In the genomic region with DNA sequence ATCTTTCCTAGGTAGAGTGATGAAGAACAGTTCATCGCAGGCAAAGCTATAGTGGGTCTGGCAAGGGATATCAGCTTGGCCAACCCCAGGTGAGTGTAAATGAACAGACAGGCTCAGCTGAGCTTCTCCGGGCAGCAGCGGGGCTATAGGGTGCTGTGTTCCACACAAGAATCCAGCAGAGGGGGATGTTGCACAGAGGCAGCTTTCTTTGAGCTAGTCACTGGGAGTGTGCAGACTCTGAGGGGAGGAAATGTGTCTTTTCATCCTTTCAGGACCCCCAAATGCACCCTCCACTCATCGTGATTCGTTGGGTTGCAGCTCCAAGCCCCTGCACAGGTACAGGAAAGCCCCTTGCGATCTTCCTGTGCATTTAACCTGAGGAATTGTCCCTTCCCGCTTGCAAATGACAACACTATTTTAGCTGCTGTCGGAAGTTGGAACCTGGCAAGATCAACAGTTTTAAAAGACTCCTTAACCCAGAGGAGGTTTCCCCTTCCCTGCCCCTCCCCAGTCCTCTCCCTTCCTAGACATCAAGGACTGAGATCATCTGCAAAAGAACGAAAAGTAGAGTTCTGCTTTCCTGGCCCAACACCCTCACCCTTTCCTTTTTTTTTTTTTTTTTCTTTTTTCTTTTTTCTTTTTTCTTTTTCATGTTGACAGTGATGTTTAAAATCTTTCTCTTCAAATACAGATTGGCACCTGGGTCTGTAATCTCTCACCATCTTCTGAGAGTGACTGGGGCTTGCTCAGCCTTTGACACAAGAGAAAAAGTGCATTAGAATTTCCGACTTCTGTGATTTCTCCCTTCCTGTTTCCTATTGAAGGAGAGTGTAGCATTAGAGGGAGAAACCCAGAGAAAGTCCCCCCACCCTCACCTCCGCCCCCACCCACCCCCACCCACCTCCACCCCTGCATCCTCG, we compare ENCODE assay signal across 8 mouse cellular contexts.
DNase-seq lines count a peak whose midpoint lies in the region; ATAC-seq and TF ChIP-seq lines count a peak whose summit lies in the region.

No protein-coding gene starts in this region.

- peak; percentile 91 for TF ChIP-seq CTCF in kidney, postnatal 0 days (IDR thresholded peaks at IDR 0.05; ENCODE audit: low read depth)

- H3K4me1 ChIP-seq in embryonic facial prominence, embryonic 11.5 days (ENCODE audit: control insufficient read depth, insufficient read depth, low read length), result no peaks in the 10 kb centered on the region
- no peaks in the 10 kb centered on the region for H3K4me1 ChIP-seq in heart, embryonic 11.5 days (ENCODE audit: control insufficient read depth, insufficient read depth, low read length)
- H3K4me1 ChIP-seq in kidney, postnatal 0 days (replicated peaks; ENCODE audit: insufficient read depth, low read length), result no peaks in the 10 kb centered on the region
- peaks cover 3% of the 10 kb centered on the region for H3K4me1 ChIP-seq in limb, embryonic 15.5 days

- H3K36me3 ChIP-seq in embryonic facial prominence, embryonic 11.5 days (replicated peaks; ENCODE audit: control insufficient read depth, insufficient read depth, low read depth, low read length), result no peaks in the 10 kb centered on the region
- H3K36me3 ChIP-seq in heart, embryonic 11.5 days (ENCODE audit: control insufficient read depth, insufficient read depth, low read length), result no peaks in the 10 kb centered on the region
- H3K36me3 ChIP-seq in kidney, postnatal 0 days (ENCODE audit: insufficient read depth, low read length), result no peaks in the 10 kb centered on the region
- no peaks in the 10 kb centered on the region for H3K36me3 ChIP-seq in limb, embryonic 15.5 days

- no peaks in the 10 kb centered on the region for H3K9me3 ChIP-seq in embryonic facial prominence, embryonic 11.5 days (replicated peaks; ENCODE audit: control insufficient read depth, low read length)
- no peaks in the 10 kb centered on the region for H3K9me3 ChIP-seq in heart, embryonic 11.5 days (replicated peaks; ENCODE audit: control insufficient read depth, low read length)
- H3K9me3 ChIP-seq in kidney, postnatal 0 days (replicated peaks; ENCODE audit: low read length), result no peaks in the 10 kb centered on the region
- H3K9me3 ChIP-seq in limb, embryonic 15.5 days, result no peaks in the 10 kb centered on the region

- H3K4me2 ChIP-seq in embryonic facial prominence, embryonic 11.5 days (ENCODE audit: low read depth, low read length), result no peak overlapping the region
- H3K4me2 ChIP-seq in heart, embryonic 11.5 days, result no peak overlapping the region
- H3K4me2 ChIP-seq in kidney, postnatal 0 days (ENCODE audit: low read length), result peak overlapping the region; percentile 21
- peak overlapping the region; percentile 25; the same call in 1 of the 2 replicates for H3K4me2 ChIP-seq in limb, embryonic 15.5 days

- no peak overlapping the region for H3K4me3 ChIP-seq in embryonic facial prominence, embryonic 11.5 days (ENCODE audit: low read depth, low read length)
- H3K4me3 ChIP-seq in heart, embryonic 11.5 days (ENCODE audit: low read depth, low read length), result no peak overlapping the region
- H3K4me3 ChIP-seq in kidney, postnatal 0 days (replicated peaks; ENCODE audit: low read depth, low read length), result no peak overlapping the region
- no peak overlapping the region for H3K4me3 ChIP-seq in limb, embryonic 15.5 days

- peak; percentile 76; the same call in 1 of the 2 replicates for ATAC-seq in embryonic facial prominence, embryonic 11.5 days (replicated peaks; ENCODE audit: insufficient number of reproducible peaks, low FRiP score, low TSS enrichment, low read depth)
- ATAC-seq in heart, embryonic 11.5 days (replicated peaks; ENCODE audit: insufficient number of reproducible peaks, low FRiP score, low TSS enrichment), result peak; percentile 49; the same call in 1 of the 2 replicates
- no peak for ATAC-seq in kidney, postnatal 0 days (replicated peaks; ENCODE audit: low FRiP score, low read depth)
- peak; percentile 82; the same call in 1 of the 2 replicates for ATAC-seq in limb, embryonic 15.5 days (ENCODE audit: insufficient number of reproducible peaks, low FRiP score, low TSS enrichment, low read depth)

- no peaks in the 10 kb centered on the region for H3K27me3 ChIP-seq in embryonic facial prominence, embryonic 11.5 days (ENCODE audit: control insufficient read depth, insufficient read depth, low read length)
- H3K27me3 ChIP-seq in heart, embryonic 11.5 days (ENCODE audit: control insufficient read depth, insufficient read depth, low read length), result peaks cover 6% of the 10 kb centered on the region; the same call in 1 of the 2 replicates
- H3K27me3 ChIP-seq in kidney, postnatal 0 days (ENCODE audit: insufficient read depth, low read length), result peaks cover 3% of the 10 kb centered on the region; the same call in 1 of the 2 replicates
- peaks cover 24% of the 10 kb centered on the region for H3K27me3 ChIP-seq in limb, embryonic 15.5 days

- no peak overlapping the region for H3K9ac ChIP-seq in embryonic facial prominence, embryonic 11.5 days (replicated peaks; ENCODE audit: low read length)
- H3K9ac ChIP-seq in heart, embryonic 11.5 days (ENCODE audit: low read depth, low read length), result no peak overlapping the region
- H3K9ac ChIP-seq in kidney, postnatal 0 days (ENCODE audit: low read depth, low read length), result no peak overlapping the region
- H3K9ac ChIP-seq in limb, embryonic 15.5 days, result no peak overlapping the region

- DNase-seq in 3134 (ENCODE audit: extremely low read depth, insufficient read length, low spot score), result peak; percentile 45
- DNase-seq in adrenal gland, postnatal 10 days, result peak; percentile 79
- peak; percentile 86 for DNase-seq in embryonic facial prominence, embryonic 11.5 days (ENCODE audit: low spot score)
- DNase-seq in kidney, postnatal 0 days (ENCODE audit: low spot score), result peak; percentile 82
- DNase-seq in neural tube, embryonic 10.5 days (ENCODE audit: extremely low spot score, low spot score), result peak; percentile 62
- DNase-seq in telencephalon, adult 2 months (ENCODE audit: low read depth, low spot score), result peak; percentile 29

- no peak overlapping the region for H3K27ac ChIP-seq in embryonic facial prominence, embryonic 11.5 days (replicated peaks; ENCODE audit: low read depth, low read length)
- H3K27ac ChIP-seq in heart, embryonic 11.5 days (ENCODE audit: low read depth, low read length), result no peak overlapping the region
- no peak overlapping the region for H3K27ac ChIP-seq in kidney, postnatal 0 days
- no peak overlapping the region for H3K27ac ChIP-seq in limb, embryonic 15.5 days

- 35% methylated on average over 12 of the region's 12 CpGs for whole genome bisulfite sequencing in embryonic facial prominence, embryonic 11.5 days
- 31% methylated on average over 12 of the region's 12 CpGs for WGBS in heart, embryonic 11.5 days (ENCODE audit: insufficient replicate concordance)
- WGBS in kidney, postnatal 0 days, result 23% methylated on average over 12 of the region's 12 CpGs
- WGBS in limb, embryonic 15.5 days, result 28% methylated on average over 12 of the region's 12 CpGs

Comparison
In these comparisons a context has a peak if more than half of its experiments do, and no peak if none do; other contexts are left out.
1. DNase-seq: peak in every context shown above with its lines; median percentile 86 in embryonic facial prominence, embryonic 11.5 days; 82 in kidney, postnatal 0 days; 79 in adrenal gland, postnatal 10 days; 62 in neural tube, embryonic 10.5 days; 45 in 3134; 29 in telencephalon, adult 2 months.
2. H3K4me2 ChIP-seq: peak in kidney, postnatal 0 days (single experiment) and limb, embryonic 15.5 days (single experiment); none in embryonic facial prominence, embryonic 11.5 days (single experiment) and heart, embryonic 11.5 days (single experiment).